In genomic region chr3:123009417-123009816, GRCm38 (mm10) we compare ENCODE assay signal across 30 mouse cellular contexts. TPM values are rescaled to one million over a fixed set of nuclear protein-coding genes. Genes with fewer than 3 reads are reported as not detected.
DNase-seq lines count a peak whose midpoint lies in the region; ATAC-seq lines count a peak whose summit lies in the region.
"Had no signal": no experiment of that assay in that cellular context is flagged by ENCODE, and none has a peak within 500 bp of the region (broad histone marks: within the 10 kb centered on the region; RNA-seq: fewer than 3 reads in every experiment).

No protein-coding gene starts in this region.

- H3K27me3 ChIP-seq in heart, embryonic 12.5 days (replicated peaks) = no peaks in the 10 kb centered on the region
- no peaks in the 10 kb centered on the region for H3K27me3 ChIP-seq in kidney, embryonic 14.5 days (ENCODE audit: control insufficient read depth, insufficient read depth, low read length)
- H3K27me3 ChIP-seq: forebrain, embryonic 13.5 days; liver, embryonic 15.5 days; lung, embryonic 15.5 days; midbrain, embryonic 15.5 days; neural tube, embryonic 13.5 days had no signal

- H3K27ac ChIP-seq in heart, embryonic 12.5 days (ENCODE audit: poor library complexity, severe bottlenecking) = no peak overlapping the region
- H3K27ac ChIP-seq in kidney, embryonic 14.5 days (ENCODE audit: low read depth, low read length) = no peak overlapping the region
- H3K27ac ChIP-seq: forebrain, embryonic 13.5 days; limb, embryonic 10.5 days; liver, embryonic 15.5 days; lung, embryonic 15.5 days; midbrain, embryonic 15.5 days; neural tube, embryonic 13.5 days had no signal

- peaks cover 3% of the 10 kb centered on the region; the same call in 1 of the 2 replicates for H3K4me1 ChIP-seq in heart, embryonic 12.5 days (replicated peaks)
- H3K4me1 ChIP-seq in kidney, embryonic 14.5 days (ENCODE audit: control insufficient read depth, insufficient read depth, low read length) = no peaks in the 10 kb centered on the region
- H3K4me1 ChIP-seq: forebrain, embryonic 13.5 days; limb, embryonic 10.5 days; liver, embryonic 15.5 days; lung, embryonic 15.5 days; midbrain, embryonic 15.5 days; neural tube, embryonic 13.5 days had no signal

- H3K4me2 ChIP-seq in heart, embryonic 12.5 days = no peak overlapping the region
- H3K4me2 ChIP-seq in kidney, embryonic 14.5 days (replicated peaks; ENCODE audit: low read depth, low read length) = no peak overlapping the region
- H3K4me2 ChIP-seq: forebrain, embryonic 13.5 days; liver, embryonic 15.5 days; lung, embryonic 15.5 days; midbrain, embryonic 15.5 days; neural tube, embryonic 13.5 days had no signal

- H3K9ac ChIP-seq in heart, embryonic 12.5 days = no peak overlapping the region
- no peak overlapping the region for H3K9ac ChIP-seq in kidney, embryonic 14.5 days (ENCODE audit: low read depth, low read length)
- H3K9ac ChIP-seq: forebrain, embryonic 13.5 days; liver, embryonic 15.5 days; lung, embryonic 15.5 days; midbrain, embryonic 15.5 days; neural tube, embryonic 13.5 days had no signal

- H3K4me3 ChIP-seq in heart, embryonic 12.5 days = no peak overlapping the region
- no peak overlapping the region for H3K4me3 ChIP-seq in kidney, embryonic 14.5 days (ENCODE audit: low read length)
- H3K4me3 ChIP-seq: erythroblast, embryonic 14.5 days; forebrain, embryonic 13.5 days; limb, embryonic 10.5 days; liver, embryonic 15.5 days; lung, embryonic 15.5 days; midbrain, embryonic 15.5 days; myocyte; neural tube, embryonic 13.5 days had no signal

- no peak for DNase-seq in heart, postnatal 25 days (ENCODE audit: low spot score)
- DNase-seq in kidney, postnatal 10 days = peak; percentile 20
- DNase-seq in embryo, embryonic 11 days = peak; percentile 34
- no peak for DNase-seq in B cell, adult 2 months
- DNase-seq in left cerebral cortex, postnatal 25 days (ENCODE audit: low spot score in 2 of 2) = no peak
- DNase-seq: adrenal gland, adult 8-10 months; cerebellum, adult 2 months; cerebellum, postnatal 25 days; gastrocnemius, postnatal 10 days; kidney, adult 2 months; liver; lung, postnatal 36 days; retina, postnatal 1 day; thymus, postnatal 14 days had no signal

- H3K9me3 ChIP-seq in heart, embryonic 12.5 days (replicated peaks) = no peaks in the 10 kb centered on the region
- H3K9me3 ChIP-seq in kidney, embryonic 14.5 days (ENCODE audit: control insufficient read depth, low read length) = no peaks in the 10 kb centered on the region
- H3K9me3 ChIP-seq: forebrain, embryonic 13.5 days; limb, embryonic 10.5 days; liver, embryonic 15.5 days; lung, embryonic 15.5 days; midbrain, embryonic 15.5 days; neural tube, embryonic 13.5 days had no signal

- ATAC-seq in heart, embryonic 12.5 days (ENCODE audit: insufficient number of reproducible peaks, low FRiP score) = peak; percentile 33; the same call in 1 of the 2 replicates
- ATAC-seq in kidney, embryonic 14.5 days (ENCODE audit: low FRiP score, low TSS enrichment) = no peak
- ATAC-seq: activated CD4-positive, CD25-positive, alpha-beta regulatory T cell, adult 4 months; forebrain, embryonic 13.5 days; midbrain, embryonic 15.5 days had no signal

- 48% methylated on average over 6 of the region's 6 CpGs for WGBS in heart, embryonic 12.5 days
- WGBS in kidney, embryonic 14.5 days = 47% methylated on average over 6 of the region's 6 CpGs

- intact Hi-C loops in heart, postnatal 25 days (cut with DNase I) = no loop called here
- intact Hi-C loops in left cerebral cortex, postnatal 25 days (cut with DNase I) = no loop called here

- H3K36me3 ChIP-seq in heart, embryonic 12.5 days = peaks cover 41% of the 10 kb centered on the region
- H3K36me3 ChIP-seq in kidney, embryonic 14.5 days (ENCODE audit: control insufficient read depth, insufficient read depth, low read length) = no peaks in the 10 kb centered on the region
- H3K36me3 ChIP-seq: limb, embryonic 10.5 days; liver, embryonic 15.5 days; lung, embryonic 15.5 days; midbrain, embryonic 15.5 days; neural tube, embryonic 13.5 days had no signal

RNA-seq across cellular contexts. Expression of gene Usp53, which starts 25.1 kb away (rescaled TPM):
- 7.9 and 8.8 TPM in 2 replicates for polyA plus RNA-seq in heart, embryonic 12.5 days (2016; fragmentation: Nextera tagmentation; extraction: Ambion mirVana)
- total RNA-seq in heart, postnatal 25 days (2021) = 1 to 10 TPM; 7.7 to 9.4 TPM
- 7.1 and 16.4 TPM in 2 replicates for polyA plus RNA-seq in kidney, embryonic 14.5 days (2014; fragmentation: Nextera tagmentation; extraction: Ambion mirVana)
- total RNA-seq in left cerebral cortex, postnatal 25 days (2021) = 10 to 100 TPM; 24.7 to 29.0 TPM

RNA-seq across cellular contexts. Expression of gene Myoz2, which starts 25.4 kb away (rescaled TPM):
- 154 and 163 TPM in 2 replicates for polyA plus RNA-seq in heart, embryonic 12.5 days (2016; fragmentation: Nextera tagmentation; extraction: Ambion mirVana)
- total RNA-seq in heart, postnatal 25 days (2021) = 1,000 to 10,000 TPM; 2,092 to 2,205 TPM
- 0.14 TPM in 1 of 2 replicates, not detected in the other for polyA plus RNA-seq in kidney, embryonic 14.5 days (2014; fragmentation: Nextera tagmentation; extraction: Ambion mirVana)
- under 1 TPM in 1 of 2 experiments, not detected in 1; 0.27 TPM for total RNA-seq in left cerebral cortex, postnatal 25 days (2021)
- total RNA-seq: granulocyte monocyte progenitor cell, adult 5-6 weeks; layer of hippocampus, postnatal 10 days; megakaryocyte-erythroid progenitor cell, adult 5-6 weeks had no signal
- polyA plus RNA-seq: activated CD4-positive, CD25-positive, alpha-beta regulatory T cell, adult 4 months; erythroblast, embryonic 14.5 days; forebrain, embryonic 13.5 days; large intestine, adult 2 months; midbrain, embryonic 15.5 days; spleen, adult 2 months had no signal

Comparison
In these comparisons a context has a peak if more than half of its experiments do, and no peak if none do; other contexts are left out.
1. DNase-seq: peak in kidney, postnatal 10 days (single experiment) and embryo, embryonic 11 days (single experiment); none in heart, postnatal 25 days (single experiment), B cell, adult 2 months (0 of 2) and left cerebral cortex, postnatal 25 days (0 of 2).
2. RNA of gene Myoz2, which starts 25.4 kb away (total RNA-seq): 2,092 to 2,205 TPM in heart, postnatal 25 days; 0.27 TPM in left cerebral cortex, postnatal 25 days; every median in the first group is over 1,000 times any median in the second.